Mouse (Mus musculus): ENCODE measurements at regions not wholly inside any gene's neighbourhood (a gene's known extent, or its start where the extent isn't known, plus 50 kb on each side); places are given as distances from the start of the nearest gene placed in this dataset.

DNA sequence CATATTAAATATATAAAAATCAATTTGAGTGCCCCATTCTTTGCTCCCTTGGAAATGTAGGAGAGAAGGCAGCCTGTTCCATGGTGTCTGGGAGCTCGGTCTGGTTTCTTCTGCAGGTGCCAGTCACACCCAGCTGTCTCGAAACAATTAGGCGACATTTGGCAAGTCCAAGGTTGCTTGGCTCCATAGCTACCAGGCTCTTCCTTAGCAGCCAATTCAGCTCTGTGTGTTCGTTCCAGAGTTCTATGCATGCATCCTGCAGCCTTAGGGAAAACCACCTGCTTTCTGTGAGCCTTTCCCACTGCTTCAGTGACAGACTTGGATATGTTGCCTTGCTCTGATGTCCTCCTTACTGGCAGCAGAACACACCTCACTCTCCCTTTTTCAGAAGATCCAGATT is 698.1 kb downstream of the Defb40 start:
- H3K9ac ChIP-seq (replicated peaks; ENCODE audit: low read length), result no peak overlapping the region
- no peaks in the 10 kb centered on the region for H3K4me1 ChIP-seq (ENCODE audit: control insufficient read depth, insufficient read depth, low read length)
- H3K36me3 ChIP-seq (ENCODE audit: control insufficient read depth, insufficient read depth, low read length), result no peaks in the 10 kb centered on the region
- 75% methylated on average over 4 of the region's 4 CpGs for WGBS
- H3K27me3 ChIP-seq (ENCODE audit: control insufficient read depth, insufficient read depth, low read length), result no peaks in the 10 kb centered on the region
- no peak overlapping the region for H3K27ac ChIP-seq (replicated peaks; ENCODE audit: low read depth, low read length)
- H3K4me3 ChIP-seq (replicated peaks; ENCODE audit: low read depth, low read length), result no peak overlapping the region
- no peak for DNase-seq
- no peaks in the 10 kb centered on the region for H3K9me3 ChIP-seq (ENCODE audit: control insufficient read depth, low read length)
- ATAC-seq (ENCODE audit: low FRiP score, low TSS enrichment), result no peak
- no peak overlapping the region for H3K4me2 ChIP-seq (ENCODE audit: low read length)

DNA sequence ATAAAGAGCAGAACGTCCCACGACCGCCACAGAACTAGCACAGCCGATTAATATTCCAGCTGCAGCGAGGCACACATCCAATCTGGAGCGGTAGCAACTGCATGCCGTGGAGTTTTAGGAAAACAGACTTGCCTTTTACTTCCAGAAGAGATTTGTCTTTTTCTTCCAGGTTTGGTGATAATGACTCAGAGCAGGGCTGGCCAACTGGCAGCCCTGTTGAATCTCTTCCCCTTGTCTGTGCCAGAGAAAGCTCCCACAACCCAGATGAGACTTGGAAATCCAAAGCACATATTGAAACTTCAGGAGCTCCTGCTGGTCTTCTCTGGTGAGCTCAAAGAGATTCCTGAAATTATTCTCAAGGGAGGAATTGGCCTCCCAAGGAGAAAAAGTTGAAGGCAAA is 709.8 kb downstream of the Defb40 start:
- DNase-seq (no peak), ATAC-seq (ENCODE audit: low FRiP score, low TSS enrichment) (no peak)
- Histone ChIP-seq H3K36me3 (ENCODE audit: control insufficient read depth, insufficient read depth, low read length) (no peaks in the 10 kb centered on the region), H3K4me2 (ENCODE audit: low read length) (no peak overlapping the region), H3K27me3 (ENCODE audit: control insufficient read depth, insufficient read depth, low read length) (no peaks in the 10 kb centered on the region), H3K9ac (replicated peaks; ENCODE audit: low read length) (no peak overlapping the region), H3K27ac (replicated peaks; ENCODE audit: low read depth, low read length) (no peak overlapping the region), H3K4me3 (replicated peaks; ENCODE audit: low read depth, low read length) (no peak overlapping the region), H3K9me3 (ENCODE audit: control insufficient read depth, low read length) (no peaks in the 10 kb centered on the region), H3K4me1 (ENCODE audit: control insufficient read depth, insufficient read depth, low read length) (no peaks in the 10 kb centered on the region)
- WGBS, result 80% methylated on average over 7 of the region's 7 CpGs

GRCm38 (mm10) chr8:18258287-18258961 is 719.6 kb downstream of the Defb40 start:
- Histone ChIP-seq H3K4me3 (replicated peaks; ENCODE audit: low read depth, low read length) (no peak overlapping the region), H3K4me1 (ENCODE audit: control insufficient read depth, insufficient read depth, low read length) (no peaks in the 10 kb centered on the region), H3K36me3 (ENCODE audit: control insufficient read depth, insufficient read depth, low read length) (no peaks in the 10 kb centered on the region), H3K9ac (replicated peaks; ENCODE audit: low read length) (no peak overlapping the region), H3K9me3 (ENCODE audit: control insufficient read depth, low read length) (no peaks in the 10 kb centered on the region), H3K27ac (replicated peaks; ENCODE audit: low read depth, low read length) (no peak overlapping the region), H3K4me2 (ENCODE audit: low read length) (no peak overlapping the region), H3K27me3 (ENCODE audit: control insufficient read depth, insufficient read depth, low read length) (no peaks in the 10 kb centered on the region)
- DNase-seq, result peak; percentile 20
- ATAC-seq (ENCODE audit: low FRiP score, low TSS enrichment), result no peak
- 84% methylated on average over 7 of the region's 7 CpGs for WGBS

DNA sequence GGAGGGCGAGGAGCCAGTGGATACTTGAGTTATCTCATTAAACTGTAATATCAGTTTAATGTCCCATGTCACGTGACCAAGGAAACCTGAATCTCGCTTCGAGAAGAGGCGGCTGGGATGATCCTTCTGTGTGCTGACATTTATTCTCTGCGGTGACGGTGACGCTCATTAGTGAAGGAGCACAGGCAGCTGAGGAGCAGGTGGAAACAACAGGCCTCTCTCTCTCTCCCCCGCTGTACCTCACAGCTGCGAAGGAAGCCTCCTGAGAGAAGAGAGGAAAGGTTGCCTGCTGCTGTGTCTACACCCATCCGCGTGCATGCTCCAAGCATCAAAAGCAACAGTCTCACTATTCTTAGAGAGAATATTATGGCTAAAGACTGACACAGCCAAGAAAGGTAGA is 731.8 kb downstream of the Defb40 start:
- Histone ChIP-seq H3K36me3 (ENCODE audit: control insufficient read depth, insufficient read depth, low read length) (no peaks in the 10 kb centered on the region), H3K9ac (replicated peaks; ENCODE audit: low read length) (no peak overlapping the region), H3K27ac (replicated peaks; ENCODE audit: low read depth, low read length) (no peak overlapping the region), H3K4me3 (replicated peaks; ENCODE audit: low read depth, low read length) (no peak overlapping the region), H3K4me1 (ENCODE audit: control insufficient read depth, insufficient read depth, low read length) (no peaks in the 10 kb centered on the region), H3K27me3 (ENCODE audit: control insufficient read depth, insufficient read depth, low read length) (no peaks in the 10 kb centered on the region), H3K4me2 (ENCODE audit: low read length) (no peak overlapping the region), H3K9me3 (ENCODE audit: control insufficient read depth, low read length) (no peaks in the 10 kb centered on the region)
- DNase-seq, result peak; percentile 27
- 69% methylated on average over 12 of the region's 12 CpGs for WGBS
- ATAC-seq (ENCODE audit: low FRiP score, low TSS enrichment), result no peak

DNA sequence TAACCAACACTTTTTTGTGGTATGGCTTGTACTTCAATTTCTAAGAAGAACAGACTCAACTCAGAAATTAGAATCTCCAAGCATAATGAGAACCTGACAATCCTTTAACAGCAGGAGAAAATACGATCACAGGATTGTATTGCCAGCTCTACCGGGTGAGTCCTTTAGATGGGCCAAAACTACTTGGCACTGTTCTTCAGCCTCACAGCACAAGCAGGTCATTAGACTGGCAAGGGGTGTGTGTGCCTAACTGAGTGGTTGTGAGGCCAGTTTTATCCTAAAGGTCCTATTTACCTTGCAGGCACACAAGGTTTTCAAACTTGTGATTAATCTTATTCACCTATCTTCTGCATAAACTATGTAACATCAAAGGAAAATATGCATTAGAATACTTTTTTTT is 760.5 kb downstream of the Defb40 start:
- Histone ChIP-seq H3K9ac (replicated peaks; ENCODE audit: low read length) (no peak overlapping the region), H3K4me1 (ENCODE audit: control insufficient read depth, insufficient read depth, low read length) (0 out of 2 replicates have a peak, but pooled peaks cover 3% of the 10 kb centered on the region), H3K36me3 (ENCODE audit: control insufficient read depth, insufficient read depth, low read length) (no peaks in the 10 kb centered on the region), H3K27ac (replicated peaks; ENCODE audit: low read depth, low read length) (no peak overlapping the region), H3K4me2 (ENCODE audit: low read length) (no peak overlapping the region), H3K9me3 (ENCODE audit: control insufficient read depth, low read length) (no peaks in the 10 kb centered on the region), H3K27me3 (ENCODE audit: control insufficient read depth, insufficient read depth, low read length) (no peaks in the 10 kb centered on the region), H3K4me3 (replicated peaks; ENCODE audit: low read depth, low read length) (no peak overlapping the region)
- 85% methylated on average over 2 of the region's 2 CpGs for WGBS
- ATAC-seq (ENCODE audit: low FRiP score, low TSS enrichment) (no peak), DNase-seq (no peak)

GRCm38 (mm10) chr8:18217192-18217591 is 760.9 kb downstream of the Defb40 start:
- H3K4me1 ChIP-seq (ENCODE audit: control insufficient read depth, insufficient read depth, low read length), result 0 out of 2 replicates have a peak, but pooled peaks cover 3% of the 10 kb centered on the region
- no peaks in the 10 kb centered on the region for H3K27me3 ChIP-seq (ENCODE audit: control insufficient read depth, insufficient read depth, low read length)
- ATAC-seq (ENCODE audit: low FRiP score, low TSS enrichment) (no peak), DNase-seq (peak; percentile 27)
- no peak overlapping the region for H3K27ac ChIP-seq (replicated peaks; ENCODE audit: low read depth, low read length)
- 86% methylated on average over 7 of the region's 7 CpGs for WGBS
- H3K36me3 ChIP-seq (ENCODE audit: control insufficient read depth, insufficient read depth, low read length), result no peaks in the 10 kb centered on the region
- H3K9me3 ChIP-seq (ENCODE audit: control insufficient read depth, low read length), result no peaks in the 10 kb centered on the region
- no peak overlapping the region for H3K4me2 ChIP-seq (ENCODE audit: low read length)
- H3K9ac ChIP-seq (replicated peaks; ENCODE audit: low read length), result no peak overlapping the region
- no peak overlapping the region for H3K4me3 ChIP-seq (replicated peaks; ENCODE audit: low read depth, low read length)

GRCm38 (mm10) chr8:18216516-18216915 is 761.5 kb downstream of the Defb40 start:
- Histone ChIP-seq H3K4me3 (replicated peaks; ENCODE audit: low read depth, low read length) (no peak overlapping the region), H3K27me3 (ENCODE audit: control insufficient read depth, insufficient read depth, low read length) (no peaks in the 10 kb centered on the region), H3K27ac (replicated peaks; ENCODE audit: low read depth, low read length) (no peak overlapping the region), H3K9me3 (ENCODE audit: control insufficient read depth, low read length) (no peaks in the 10 kb centered on the region), H3K4me2 (ENCODE audit: low read length) (no peak overlapping the region), H3K36me3 (ENCODE audit: control insufficient read depth, insufficient read depth, low read length) (no peaks in the 10 kb centered on the region), H3K9ac (replicated peaks; ENCODE audit: low read length) (no peak overlapping the region), H3K4me1 (ENCODE audit: control insufficient read depth, insufficient read depth, low read length) (0 out of 2 replicates have a peak, but pooled peaks cover 3% of the 10 kb centered on the region)
- DNase-seq, result no peak
- peak; percentile 60; the same call in 1 of the 2 replicates for ATAC-seq (ENCODE audit: low FRiP score, low TSS enrichment)
- WGBS, result 57% methylated on average over 1 of the region's 1 CpGs

- 91% methylated on average over 1 of the region's 1 CpGs for WGBS
- no peak for ATAC-seq (ENCODE audit: low FRiP score, low TSS enrichment)
Measured at GRCm38 (mm10) chr8:18210067-18210466, 768.0 kb downstream of the Defb40 start.

GRCm38 (mm10) chr8:18208658-18209057 is 769.4 kb downstream of the Defb40 start:
- Histone ChIP-seq H3K4me3 (replicated peaks; ENCODE audit: low read depth, low read length) (no peak overlapping the region), H3K9me3 (ENCODE audit: control insufficient read depth, low read length) (no peaks in the 10 kb centered on the region), H3K4me1 (ENCODE audit: control insufficient read depth, insufficient read depth, low read length) (no peaks in the 10 kb centered on the region), H3K27me3 (ENCODE audit: control insufficient read depth, insufficient read depth, low read length) (no peaks in the 10 kb centered on the region), H3K36me3 (ENCODE audit: control insufficient read depth, insufficient read depth, low read length) (no peaks in the 10 kb centered on the region), H3K27ac (replicated peaks; ENCODE audit: low read depth, low read length) (no peak overlapping the region), H3K9ac (replicated peaks; ENCODE audit: low read length) (no peak overlapping the region), H3K4me2 (ENCODE audit: low read length) (no peak overlapping the region)
- DNase-seq, result no peak
- 76% methylated on average over 1 of the region's 1 CpGs for WGBS
- no peak for ATAC-seq (ENCODE audit: low FRiP score, low TSS enrichment)

More at GRCm38 (mm10) chr8:18210067-18210466, 768.0 kb downstream of the Defb40 start:
- H3K27me3 ChIP-seq (ENCODE audit: control insufficient read depth, insufficient read depth, low read length), result no peaks in the 10 kb centered on the region
- H3K4me2 ChIP-seq (ENCODE audit: low read length), result no peak overlapping the region
- DNase-seq, result no peak
- no peaks in the 10 kb centered on the region for H3K36me3 ChIP-seq (ENCODE audit: control insufficient read depth, insufficient read depth, low read length)
- no peak overlapping the region for H3K9ac ChIP-seq (replicated peaks; ENCODE audit: low read length)
- no peaks in the 10 kb centered on the region for H3K9me3 ChIP-seq (ENCODE audit: control insufficient read depth, low read length)
- no peaks in the 10 kb centered on the region for H3K4me1 ChIP-seq (ENCODE audit: control insufficient read depth, insufficient read depth, low read length)
- H3K27ac ChIP-seq (replicated peaks; ENCODE audit: low read depth, low read length), result no peak overlapping the region
- no peak overlapping the region for H3K4me3 ChIP-seq (replicated peaks; ENCODE audit: low read depth, low read length)

All from midbrain, embryonic 14.5 days (tissue).